Mouse (Mus musculus) hindbrain, embryonic 10.5 days (tissue): ENCODE results near the gene Stra8. TPM values are rescaled to one million over a fixed set of nuclear protein-coding genes. Genes with fewer than 3 reads are reported as not detected.
A peak's percentile ranks its signal among the peaks of the same experiment; 100 is the strongest.

Experiments used
- DNase-seq: peaks from one replicate; pipeline ENCODE4 v3.0.0-alpha.2; 2017; ENCODE audit warnings: low spot score
- H3K27ac ChIP-seq: fragments of 300-500 bp; sonication (generic); 2 replicates; pipeline ENCODE4 v1.5.1; 2016; ENCODE audit warnings: mild to moderate bottlenecking, moderate library complexity
- H3K27me3 ChIP-seq: fragments of 300-500 bp; sonication (generic); 2 replicates; pipeline ENCODE4 v1.6.1; 2016; ENCODE audit warnings: mild to moderate bottlenecking; ENCODE audit not compliant: poor library complexity, insufficient read depth, severe bottlenecking
- H3K36me3 ChIP-seq: fragments of 300-500 bp; sonication (generic); 2 replicates; pipeline ENCODE4 v1.6.1; 2016; ENCODE audit warnings: mild to moderate bottlenecking, moderate library complexity
- H3K4me1 ChIP-seq: fragments of 300-500 bp; sonication (generic); replicated peaks from 2 replicates; pipeline ENCODE4 v1.6.1; 2016; ENCODE audit warnings: mild to moderate bottlenecking
- H3K4me3 ChIP-seq: fragments of 300-500 bp; sonication (generic); 2 replicates; pipeline ENCODE4 v1.5.1; 2016; ENCODE audit warnings: mild to moderate bottlenecking, moderate library complexity
- H3K9me3 ChIP-seq: fragments of 300-500 bp; sonication (generic); 2 replicates; pipeline ENCODE4 v1.6.1; 2016; ENCODE audit warnings: mild to moderate bottlenecking, moderate library complexity
- WGBS: fragments of 180-500 bp; shearing (Covaris S2); methylation state at CpG from one replicate; pipeline ENCODE4 v1.1.7; 2016; 5-methylcytosine and 5-hydroxymethylcytosine counted together
- polyA plus RNA-seq: library from polyadenylated mRNA; unstranded; fragments of >200 nt; fragmentation: Nextera tagmentation; extraction: Ambion mirVana; gene quantifications from 2 replicates; pipeline ENCODE4 v1.2.1, GENCODE M21; 2016

Gene Stra8
- polyA plus RNA-seq: not detected in 2 replicates

DNA sequence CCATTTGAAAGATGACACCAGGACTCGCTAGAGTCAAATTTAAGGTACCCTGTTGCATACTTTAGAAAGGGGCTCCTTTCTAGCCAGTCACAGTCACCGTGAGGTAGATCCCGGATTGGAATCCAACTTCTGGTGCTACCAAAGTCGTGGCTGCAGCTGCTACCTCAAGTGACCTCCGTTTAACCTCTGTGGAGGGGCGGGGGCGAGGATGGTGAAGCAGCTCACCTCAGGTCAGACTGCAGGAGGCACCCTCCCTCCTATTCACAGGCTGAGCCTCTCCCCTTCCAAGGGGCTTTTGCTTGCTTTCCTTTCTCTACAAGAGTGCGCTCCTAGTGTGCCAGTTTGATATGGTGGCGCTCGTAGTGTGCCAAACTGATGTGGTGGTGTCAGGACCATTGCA, at the start of gene Stra8:
TSS of gene Stra8 (plus strand) at position 208 of the 400 bp plus-strand sequence.
- Histone ChIP-seq H3K4me1 (peaks cover 4% of the 10 kb centered on the region; the same call in 1 of the 2 replicates), H3K27ac (no peak within 1 kb of the TSS), H3K9me3 (no peaks in the 10 kb centered on the region), H3K36me3 (no peaks in the 10 kb centered on the region), H3K4me3 (no peak within 1 kb of the TSS), H3K27me3 (no peaks in the 10 kb centered on the region)
- DNase-seq: no peak
- WGBS: 50% methylated on average over 10 of the region's 10 CpGs

DNA sequence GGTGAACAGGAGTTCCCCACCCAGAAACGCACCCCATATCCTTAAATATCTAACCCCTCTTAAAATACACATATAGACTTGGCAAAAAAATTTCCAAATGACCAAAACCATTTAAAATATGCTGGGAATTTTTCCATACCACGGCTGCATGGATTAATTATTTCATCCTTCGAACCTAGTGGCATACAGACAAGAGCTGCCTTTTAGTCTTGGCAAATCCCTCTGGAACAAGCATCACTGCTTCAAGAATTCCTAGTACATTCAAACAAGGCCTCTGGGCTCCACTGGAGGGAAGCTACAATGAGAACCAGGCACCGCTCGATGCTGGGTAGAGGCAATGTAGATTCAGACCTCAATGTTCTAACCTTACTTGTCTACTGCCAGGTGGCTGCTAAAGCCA, 49.2 kb upstream of the Stra8 start:
- DNase-seq: no peak
- Histone ChIP-seq H3K9me3 (no peaks in the 10 kb centered on the region), H3K27ac (peak overlapping the region; percentile 16; the same call in 1 of the 2 replicates), H3K36me3 (peaks cover 24% of the 10 kb centered on the region; the same call in 1 of the 2 replicates), H3K4me1 (peaks cover 46% of the 10 kb centered on the region), H3K4me3 (no peak overlapping the region), H3K27me3 (no peaks in the 10 kb centered on the region)
- 88% methylated on average over 5 of the region's 5 CpGs for WGBS

- H3K9me3 ChIP-seq: no peaks in the 10 kb centered on the region
- WGBS: 90% methylated on average over 7 of the region's 7 CpGs
- peaks cover 46% of the 10 kb centered on the region for H3K4me1 ChIP-seq
- no peaks in the 10 kb centered on the region for H3K27me3 ChIP-seq
- DNase-seq: no peak
- H3K36me3 ChIP-seq: peaks cover 24% of the 10 kb centered on the region; the same call in 1 of the 2 replicates
- H3K27ac ChIP-seq: no peak overlapping the region
- no peak overlapping the region for H3K4me3 ChIP-seq
These were observed 48.0 kb upstream of the Stra8 start for GRCm38 (mm10) chr6:34871929-34872328.

GRCm38 (mm10) chr6:34872871-34873270, 47.1 kb upstream of the Stra8 start:
- Histone ChIP-seq H3K9me3 (no peaks in the 10 kb centered on the region), H3K36me3 (peaks cover 24% of the 10 kb centered on the region; the same call in 1 of the 2 replicates), H3K27ac (no peak overlapping the region), H3K4me3 (no peak overlapping the region), H3K27me3 (no peaks in the 10 kb centered on the region), H3K4me1 (peaks cover 48% of the 10 kb centered on the region)
- DNase-seq: no peak
- WGBS: 90% methylated on average over 10 of the region's 10 CpGs

DNA sequence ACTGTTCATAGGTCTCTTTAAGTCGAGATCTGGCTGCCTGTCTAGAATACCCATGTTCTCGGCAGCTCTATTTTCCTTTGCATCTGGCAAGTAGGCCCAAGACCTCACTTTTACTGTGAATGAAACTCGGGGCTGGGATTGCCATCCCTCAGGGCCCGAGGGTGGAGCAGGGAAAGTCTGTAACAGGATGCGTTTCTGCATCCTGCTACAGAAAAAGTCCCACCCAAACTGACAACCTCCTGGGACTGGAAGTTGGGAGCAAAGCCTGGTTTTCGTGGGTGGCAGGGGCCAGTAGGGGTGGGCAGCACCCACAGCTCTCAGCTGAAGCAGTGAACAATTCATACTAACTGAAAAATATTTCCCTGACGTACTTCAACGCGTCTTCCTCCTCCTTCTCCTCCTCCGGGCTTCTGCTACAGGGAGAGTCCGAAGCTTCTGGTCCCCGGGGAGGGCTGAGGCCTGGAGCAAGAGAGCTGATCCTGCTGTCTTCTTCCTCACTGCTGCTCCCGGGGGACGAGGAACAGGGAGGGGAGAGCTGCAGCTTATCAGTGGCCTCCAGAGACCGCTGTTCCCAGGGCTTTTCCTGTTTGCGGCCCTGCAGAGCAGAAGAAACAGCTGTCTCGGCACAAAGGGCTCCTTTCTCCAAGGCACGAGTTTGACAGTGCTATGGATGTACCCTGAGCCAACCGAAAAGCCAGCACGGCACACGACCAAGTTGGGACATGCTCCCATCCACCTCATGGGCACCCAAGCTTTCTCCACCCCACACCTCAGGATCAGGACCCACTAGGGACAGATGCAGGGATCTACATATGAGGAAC, 45.7 kb upstream of the Stra8 start:
- Histone ChIP-seq H3K27me3 (no peaks in the 10 kb centered on the region), H3K4me3 (no peak overlapping the region), H3K9me3 (no peaks in the 10 kb centered on the region), H3K4me1 (peaks cover 55% of the 10 kb centered on the region), H3K36me3 (peaks cover 30% of the 10 kb centered on the region), H3K27ac (peak overlapping the region; percentile 60)
- DNase-seq: no peak
- WGBS: 72% methylated on average over 21 of the region's 21 CpGs

DNA sequence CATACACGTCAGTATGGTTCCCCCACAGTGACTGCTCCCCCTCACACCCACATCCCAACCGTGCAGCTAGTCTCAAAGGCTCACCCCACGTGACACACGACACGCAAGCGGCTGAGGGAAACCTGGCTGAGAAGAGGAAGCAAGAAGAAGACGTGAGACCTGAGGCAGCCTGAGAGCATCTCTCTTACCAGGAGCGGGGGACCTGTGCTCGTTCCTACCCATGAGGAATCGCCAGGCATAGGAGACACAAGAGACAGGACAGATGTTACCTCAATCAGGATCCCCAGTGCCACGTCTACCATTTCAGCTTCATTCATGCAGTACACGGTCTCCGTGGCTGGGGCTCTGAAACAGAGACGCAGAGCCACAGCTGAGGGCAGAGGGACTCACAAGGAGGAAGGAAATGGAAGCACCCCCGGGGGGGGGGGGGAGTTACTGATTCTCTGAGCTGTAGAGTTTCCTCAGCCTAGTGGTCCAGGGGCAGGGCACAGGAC, 44.6 kb upstream of the Stra8 start:
- Histone ChIP-seq H3K4me1 (peaks cover 56% of the 10 kb centered on the region), H3K4me3 (no peak overlapping the region), H3K27ac (peak overlapping the region; percentile 60), H3K36me3 (peaks cover 39% of the 10 kb centered on the region), H3K9me3 (no peaks in the 10 kb centered on the region), H3K27me3 (no peaks in the 10 kb centered on the region)
- WGBS: 91% methylated on average over 15 of the region's 15 CpGs
- DNase-seq: no peak

- Histone ChIP-seq H3K9me3 (no peaks in the 10 kb centered on the region), H3K4me1 (peaks cover 53% of the 10 kb centered on the region), H3K27ac (peak overlapping the region; percentile 95), H3K27me3 (no peaks in the 10 kb centered on the region), H3K4me3 (peak overlapping the region; percentile 76; the same call in 1 of the 2 replicates), H3K36me3 (peaks cover 48% of the 10 kb centered on the region)
- no peak for DNase-seq
- WGBS: 62% methylated on average over 12 of the region's 12 CpGs
These were observed 43.8 kb upstream of the Stra8 start for GRCm38 (mm10) chr6:34875966-34876834.

DNA sequence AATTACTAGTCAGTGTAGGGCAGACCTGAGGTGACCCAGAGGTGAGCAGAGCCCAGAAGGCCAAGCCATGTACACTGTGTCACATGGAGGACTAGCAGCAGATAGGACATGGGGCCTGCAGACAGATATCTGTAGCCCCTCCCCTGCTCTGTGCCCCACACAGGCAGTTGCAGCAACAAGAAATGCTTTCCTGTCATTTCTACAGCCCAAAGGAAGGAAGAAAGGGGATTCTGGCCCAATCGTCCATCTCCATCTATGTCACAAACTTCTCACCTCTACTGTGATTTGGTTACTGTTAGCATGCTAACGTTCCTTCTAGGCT, 43.2 kb upstream of the Stra8 start:
- WGBS: 58% methylated on average over 2 of the region's 2 CpGs
- peaks cover 54% of the 10 kb centered on the region for H3K36me3 ChIP-seq
- peak overlapping the region; percentile 95 for H3K27ac ChIP-seq

DNA sequence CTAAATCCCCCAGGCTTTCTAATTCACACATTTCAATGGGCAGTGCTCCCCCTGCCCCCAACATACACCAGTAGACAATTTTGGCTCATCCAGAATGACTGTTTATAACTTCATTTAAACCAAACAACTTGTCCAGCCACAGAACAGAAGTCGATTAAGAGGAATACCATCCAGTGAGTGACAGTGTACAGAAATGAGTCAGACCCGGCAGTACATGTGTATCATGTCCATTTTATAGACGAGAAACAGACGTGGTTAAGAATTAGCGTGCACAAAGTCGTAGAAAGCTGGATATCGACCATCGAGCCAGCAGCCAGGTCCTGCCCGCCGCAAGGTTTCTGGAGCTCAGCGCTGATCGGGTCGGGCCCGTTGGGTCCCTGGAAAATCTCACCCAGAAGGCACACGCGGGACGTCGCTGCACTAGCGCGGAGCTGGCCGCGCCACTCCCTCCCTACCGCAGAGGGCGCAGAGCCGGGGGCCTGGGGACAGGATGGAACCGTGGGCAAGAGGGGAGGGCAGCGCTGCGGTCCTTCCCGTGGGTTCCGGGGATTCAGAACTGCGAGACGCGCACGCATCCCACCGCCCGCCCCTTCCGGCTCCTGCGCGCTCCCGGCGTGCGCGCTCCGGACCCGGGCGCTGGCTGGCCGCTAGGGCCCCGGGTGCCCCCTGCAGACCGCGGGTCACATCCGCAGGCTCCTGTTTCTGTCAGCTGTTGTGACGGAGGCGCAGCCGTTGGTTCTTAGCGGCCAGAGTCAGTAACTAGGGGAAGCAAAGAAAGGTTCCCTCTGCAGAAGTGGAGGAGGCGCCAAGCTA, 42.2 kb upstream of the Stra8 start, which contains the start of gene Cyren:
TSS of gene Cyren (minus strand) at position 552 of the 813 bp plus-strand sequence.
- under 1% methylated on average over 56 of the region's 56 CpGs for WGBS
- H3K36me3 ChIP-seq: peaks cover 62% of the 10 kb centered on the region
- peak; percentile 91 for DNase-seq

More for the DNA sequence above, 43.2 kb upstream of the Stra8 start:
- DNase-seq: peak; percentile 7
- Histone ChIP-seq H3K9me3 (no peaks in the 10 kb centered on the region), H3K27me3 (no peaks in the 10 kb centered on the region), H3K4me3 (peak overlapping the region; percentile 76), H3K4me1 (peaks cover 53% of the 10 kb centered on the region)

GRCm38 (mm10) chr6:34879101-34879740, 40.7 kb upstream of the Stra8 start:
- Histone ChIP-seq H3K27me3 (no peaks in the 10 kb centered on the region), H3K4me3 (no peak overlapping the region), H3K4me1 (peaks cover 48% of the 10 kb centered on the region), H3K9me3 (no peaks in the 10 kb centered on the region), H3K27ac (no peak overlapping the region; the same call in 1 of the 2 replicates), H3K36me3 (peaks cover 60% of the 10 kb centered on the region)
- DNase-seq: no peak
- 87% methylated on average over 16 of the region's 16 CpGs for WGBS

More for the DNA sequence above, 42.2 kb upstream of the Stra8 start, which contains the start of gene Cyren:
- Histone ChIP-seq H3K9me3 (no peaks in the 10 kb centered on the region), H3K4me1 (peaks cover 53% of the 10 kb centered on the region), H3K4me3 (peak within 1 kb of the TSS; percentile 76), H3K27me3 (no peaks in the 10 kb centered on the region), H3K27ac (peak within 1 kb of the TSS; percentile 95)

GRCm38 (mm10) chr6:34879911-34880475, 40.0 kb upstream of the Stra8 start:
- WGBS: 61% methylated on average over 6 of the region's 6 CpGs
- Histone ChIP-seq H3K27me3 (no peaks in the 10 kb centered on the region), H3K27ac (0 out of 2 replicates have a peak overlapping the region, but pooled peaks have one; percentile 16), H3K4me1 (peaks cover 41% of the 10 kb centered on the region), H3K9me3 (no peaks in the 10 kb centered on the region), H3K4me3 (no peak overlapping the region), H3K36me3 (peaks cover 63% of the 10 kb centered on the region)
- DNase-seq: no peak
